Mouse (Mus musculus) kidney, embryonic 14.5 days (tissue): ENCODE measurements around the gene Gadl1. TPM values are rescaled to one million over a fixed set of nuclear protein-coding genes. Genes with fewer than 3 reads are reported as not detected.
"Not testable (repeated sequence)": the region's sequence is repeated elsewhere in the genome, so short reads cannot be mapped to it uniquely, and the experiment has no call there.

Source experiments
- ATAC-seq: fragments of 200-750 bp; cut with Nextera tagmentation; 2 replicates; pipeline ENCODE4 v1.8.0; 2017; ENCODE audit warnings: moderate number of reproducible peaks, mild to moderate bottlenecking, moderate TSS enrichment, moderate library complexity; ENCODE audit not compliant: low FRiP score, low TSS enrichment
- H3K27ac ChIP-seq: fragments of 300-500 bp; sonication (generic); 2 replicates; pipeline ENCODE4 v1.5.1; 2014; ENCODE audit warnings: low read depth, mild to moderate bottlenecking, low read length, moderate library complexity, mixed read lengths
- H3K27me3 ChIP-seq: fragments of 300-500 bp; sonication (generic); 2 replicates; pipeline ENCODE4 v1.6.1; 2014; ENCODE audit warnings: mild to moderate bottlenecking, low read length; ENCODE audit not compliant: control insufficient read depth, insufficient read depth
- H3K36me3 ChIP-seq: fragments of 300-500 bp; sonication (generic); 2 replicates; pipeline ENCODE4 v1.6.1; 2014; ENCODE audit warnings: low read length, mixed read lengths; ENCODE audit not compliant: control insufficient read depth, insufficient read depth
- H3K4me1 ChIP-seq: fragments of 300-500 bp; sonication (generic); 2 replicates; pipeline ENCODE4 v1.6.1; 2014; ENCODE audit warnings: low read length, mixed read lengths; ENCODE audit not compliant: control insufficient read depth, insufficient read depth
- H3K4me2 ChIP-seq: fragments of 300-500 bp; sonication (generic); replicated peaks from 2 replicates; pipeline ENCODE4 v1.6.1; 2014; ENCODE audit warnings: low read depth, mild to moderate bottlenecking, low read length
- H3K4me3 ChIP-seq: fragments of 300-500 bp; sonication (generic); 2 replicates; pipeline ENCODE4 v1.5.1; 2014; ENCODE audit warnings: mild to moderate bottlenecking, low read length
- H3K9ac ChIP-seq: fragments of 300-500 bp; sonication (generic); 2 replicates; pipeline ENCODE4 v1.6.1; 2014; ENCODE audit warnings: low read depth, mild to moderate bottlenecking, low read length, moderate library complexity
- H3K9me3 ChIP-seq: fragments of 300-500 bp; sonication (generic); 2 replicates; pipeline ENCODE4 v1.6.1; 2016; ENCODE audit warnings: low read length; ENCODE audit not compliant: control insufficient read depth
- WGBS: fragments of 180-500 bp; shearing (Covaris S2); extraction: QIAGEN DNeasy Blood & Tissue Kit; methylation state at CpG from one replicate; pipeline ENCODE4 v1.1.7; 2014; 5-methylcytosine and 5-hydroxymethylcytosine counted together
- polyA plus RNA-seq: library from polyadenylated mRNA; unstranded; fragments of >200 nt; fragmentation: Nextera tagmentation; extraction: Ambion mirVana; gene quantifications from 2 replicates; pipeline ENCODE4 v1.2.1, GENCODE M21; 2014

Gene Gadl1
- polyA plus RNA-seq, 1 experiment from 2014 or later = 0.60 TPM

- no peak overlapping the region for H3K9ac ChIP-seq
- no peaks in the 10 kb centered on the region for H3K27me3 ChIP-seq
- no peak overlapping the region for H3K4me3 ChIP-seq
- no peaks in the 10 kb centered on the region for H3K36me3 ChIP-seq
- H3K9me3 ChIP-seq = no peaks in the 10 kb centered on the region
- ATAC-seq = no peak
- no peak overlapping the region for H3K4me2 ChIP-seq
- H3K27ac ChIP-seq = no peak overlapping the region
- no peaks in the 10 kb centered on the region for H3K4me1 ChIP-seq
- 91% methylated on average over 7 of the region's 7 CpGs for WGBS
These were observed 109.3 kb downstream of the Gadl1 start for GRCm38 (mm10) chr9:116018586-116018985.

GRCm38 (mm10) chr9:116025371-116025770, 116.1 kb downstream of the Gadl1 start:
- Histone ChIP-seq H3K4me1 (no peaks in the 10 kb centered on the region), H3K9ac (no peak overlapping the region), H3K4me3 (no peak overlapping the region), H3K4me2 (no peak overlapping the region), H3K36me3 (no peaks in the 10 kb centered on the region), H3K27me3 (no peaks in the 10 kb centered on the region), H3K27ac (no peak overlapping the region), H3K9me3 (no peaks in the 10 kb centered on the region)
- no peak for ATAC-seq
- 81% methylated on average over 6 of the region's 6 CpGs for WGBS

GRCm38 (mm10) chr9:116029076-116029475, 119.8 kb downstream of the Gadl1 start:
- no peaks in the 10 kb centered on the region for H3K27me3 ChIP-seq
- H3K36me3 ChIP-seq = no peaks in the 10 kb centered on the region
- no peaks in the 10 kb centered on the region for H3K9me3 ChIP-seq
- no peak overlapping the region for H3K4me3 ChIP-seq
- H3K4me2 ChIP-seq = no peak overlapping the region
- peaks cover 5% of the 10 kb centered on the region; the same call in 1 of the 2 replicates for H3K4me1 ChIP-seq
- H3K9ac ChIP-seq = no peak overlapping the region
- no peak for ATAC-seq
- 88% methylated on average over 2 of the region's 2 CpGs for WGBS
- no peak overlapping the region for H3K27ac ChIP-seq

GRCm38 (mm10) chr9:116032711-116033110, 123.5 kb downstream of the Gadl1 start:
- 34% methylated on average over 5 of the region's 5 CpGs for WGBS
- Histone ChIP-seq H3K27ac (no peak overlapping the region), H3K4me1 (peaks cover 5% of the 10 kb centered on the region; the same call in 1 of the 2 replicates), H3K36me3 (no peaks in the 10 kb centered on the region), H3K9ac (no peak overlapping the region), H3K4me3 (no peak overlapping the region), H3K9me3 (no peaks in the 10 kb centered on the region), H3K4me2 (no peak overlapping the region), H3K27me3 (no peaks in the 10 kb centered on the region)
- no peak for ATAC-seq

GRCm38 (mm10) chr9:116038275-116038674, 129.0 kb downstream of the Gadl1 start:
- ATAC-seq = no peak
- Histone ChIP-seq H3K27me3 (no peaks in the 10 kb centered on the region), H3K36me3 (no peaks in the 10 kb centered on the region), H3K4me2 (no peak overlapping the region), H3K4me3 (no peak overlapping the region), H3K9me3 (no peaks in the 10 kb centered on the region), H3K4me1 (no peaks in the 10 kb centered on the region), H3K27ac (no peak overlapping the region), H3K9ac (no peak overlapping the region)
- 88% methylated on average over 6 of the region's 6 CpGs for WGBS

- Histone ChIP-seq H3K27ac (no peak overlapping the region), H3K4me3 (no peak overlapping the region), H3K4me1 (no peaks in the 10 kb centered on the region), H3K9ac (no peak overlapping the region), H3K9me3 (no peaks in the 10 kb centered on the region), H3K27me3 (no peaks in the 10 kb centered on the region), H3K4me2 (no peak overlapping the region), H3K36me3 (no peaks in the 10 kb centered on the region)
- ATAC-seq = no peak
- 90% methylated on average over 4 of the region's 4 CpGs for WGBS
These were observed 130.7 kb downstream of the Gadl1 start for GRCm38 (mm10) chr9:116039981-116040380.

GRCm38 (mm10) chr9:116040852-116041251, 131.6 kb downstream of the Gadl1 start:
- WGBS = 90% methylated on average over 14 of the region's 14 CpGs
- not testable (repeated sequence) for ATAC-seq

GRCm38 (mm10) chr9:116041369-116041768, 132.1 kb downstream of the Gadl1 start:
- H3K9me3 ChIP-seq = no peaks in the 10 kb centered on the region
- no peaks in the 10 kb centered on the region for H3K27me3 ChIP-seq
- no peak overlapping the region for H3K4me3 ChIP-seq
- ATAC-seq = no peak
- no peak overlapping the region for H3K9ac ChIP-seq
- no peak overlapping the region for H3K27ac ChIP-seq
- WGBS = 73% methylated on average over 4 of the region's 4 CpGs
- H3K4me1 ChIP-seq = no peaks in the 10 kb centered on the region
- no peak overlapping the region for H3K4me2 ChIP-seq
- H3K36me3 ChIP-seq = no peaks in the 10 kb centered on the region

More at GRCm38 (mm10) chr9:116040852-116041251, 131.6 kb downstream of the Gadl1 start:
- H3K9ac ChIP-seq, H3K27me3 ChIP-seq, H3K36me3 ChIP-seq, H3K4me1 ChIP-seq, H3K4me2 ChIP-seq, H3K9me3 ChIP-seq, H3K27ac ChIP-seq, H3K4me3 ChIP-seq: not testable (repeated sequence)

GRCm38 (mm10) chr9:116041787-116042186, 132.5 kb downstream of the Gadl1 start:
- H3K36me3 ChIP-seq = no peaks in the 10 kb centered on the region
- H3K4me2 ChIP-seq = no peak overlapping the region
- no peak overlapping the region for H3K9ac ChIP-seq
- no peaks in the 10 kb centered on the region for H3K4me1 ChIP-seq
- 7% methylated on average over 3 of the region's 3 CpGs for WGBS
- no peak for ATAC-seq
- no peaks in the 10 kb centered on the region for H3K9me3 ChIP-seq
- no peaks in the 10 kb centered on the region for H3K27me3 ChIP-seq
- H3K27ac ChIP-seq = no peak overlapping the region
- H3K4me3 ChIP-seq = no peak overlapping the region
